Mouse (Mus musculus): Measurements from ENCODE around the gene Zfyve27. TPM values are rescaled to one million over a fixed set of nuclear protein-coding genes. Genes with fewer than 3 reads are reported as not detected.

Zfyve27 gene
- polyA plus RNA-seq, 1 experiment = 12.2 TPM

- Histone ChIP-seq H3K36me3 (replicated peaks; ENCODE audit: low read length) (peaks cover 13% of the 10 kb centered on the region), H3K9me3 (no peaks in the 10 kb centered on the region; the same call in 1 of the 2 replicates), H3K4me3 (replicated peaks) (no peak overlapping the region), H3K4me1 (peaks cover 15% of the 10 kb centered on the region), H3K27me3 (replicated peaks) (peaks cover 69% of the 10 kb centered on the region)
- no peak for TF ChIP-seq GATA1 (IDR thresholded peaks at IDR 0.05; ENCODE audit: borderline replicate concordance, low read length)
- no peak for TF ChIP-seq FLI1 (IDR thresholded peaks at IDR 0.05; ENCODE audit: low read length)
Observed at GRCm38 (mm10) chr19:42198026-42198425, 34.3 kb downstream of the Zfyve27 start.

DNA sequence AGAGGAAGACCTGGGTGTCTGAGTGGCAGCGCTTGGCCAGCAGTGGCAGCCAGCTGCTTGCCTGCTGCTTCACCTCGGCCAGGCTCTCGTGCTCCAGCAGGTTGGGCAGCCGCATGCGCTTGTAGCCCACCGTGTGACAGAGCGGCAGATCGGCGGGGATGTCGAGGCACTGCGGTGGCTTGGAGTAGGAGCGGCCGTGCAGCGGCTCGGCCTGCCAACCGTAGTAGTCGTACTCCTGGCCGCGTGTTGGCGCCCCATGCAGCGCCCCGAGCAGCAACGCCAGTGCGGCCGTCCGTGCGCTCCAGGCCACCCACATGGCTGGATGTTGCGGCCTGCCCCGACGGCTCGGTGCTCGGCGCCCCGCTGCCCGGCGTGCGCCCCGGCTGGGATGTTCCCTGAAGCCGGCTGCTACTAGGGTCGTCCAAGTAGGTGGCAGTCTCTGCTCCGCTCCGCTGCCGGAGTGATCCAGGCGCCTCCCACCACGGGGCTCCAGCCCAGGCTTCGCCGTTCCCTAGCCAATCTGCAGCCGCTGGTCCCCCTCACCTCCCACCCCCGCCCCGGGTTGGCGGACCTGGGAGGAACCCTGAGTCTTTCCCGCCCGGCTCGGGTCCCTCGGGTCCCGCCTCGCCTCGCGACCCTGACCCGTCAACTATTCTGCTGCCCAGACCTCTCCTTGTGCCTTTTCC, 38.1 kb downstream of the Zfyve27 start, which contains the start of gene Sfrp5:
Gene Sfrp5 (minus strand): TSS at position 557 of the 686 bp plus-strand sequence.
- Histone ChIP-seq H3K9me3 (no peaks in the 10 kb centered on the region; the same call in 1 of the 2 replicates), H3K36me3 (replicated peaks; ENCODE audit: low read length) (no peaks in the 10 kb centered on the region), H3K27me3 (replicated peaks) (peaks cover 86% of the 10 kb centered on the region), H3K4me1 (peaks cover 17% of the 10 kb centered on the region), H3K4me3 (replicated peaks) (peak within 1 kb of the TSS; percentile 33)
- no peak for TF ChIP-seq FLI1 (IDR thresholded peaks at IDR 0.05; ENCODE audit: low read length)
- TF ChIP-seq GATA1 (IDR thresholded peaks at IDR 0.05; ENCODE audit: borderline replicate concordance, low read length) = no peak

GRCm38 (mm10) chr19:42202467-42202866, 38.7 kb downstream of the Zfyve27 start:
- Histone ChIP-seq H3K9me3 (no peaks in the 10 kb centered on the region; the same call in 1 of the 2 replicates), H3K4me3 (replicated peaks) (no peak overlapping the region), H3K36me3 (replicated peaks; ENCODE audit: low read length) (no peaks in the 10 kb centered on the region), H3K27me3 (replicated peaks) (peaks cover 87% of the 10 kb centered on the region), H3K4me1 (peaks cover 22% of the 10 kb centered on the region)
- TF ChIP-seq FLI1 (IDR thresholded peaks at IDR 0.05; ENCODE audit: low read length) (no peak), GATA1 (IDR thresholded peaks at IDR 0.05; ENCODE audit: borderline replicate concordance, low read length) (no peak)

- TF ChIP-seq FLI1 (IDR thresholded peaks at IDR 0.05; ENCODE audit: low read length) = no peak
- no peak for TF ChIP-seq GATA1 (IDR thresholded peaks at IDR 0.05; ENCODE audit: borderline replicate concordance, low read length)
- no peaks in the 10 kb centered on the region for H3K36me3 ChIP-seq (replicated peaks; ENCODE audit: low read length)
- no peak overlapping the region for H3K4me3 ChIP-seq (replicated peaks)
- H3K4me1 ChIP-seq = peaks cover 19% of the 10 kb centered on the region
- H3K9me3 ChIP-seq = no peaks in the 10 kb centered on the region; the same call in 1 of the 2 replicates
- H3K27me3 ChIP-seq (replicated peaks) = peaks cover 86% of the 10 kb centered on the region
Observed at GRCm38 (mm10) chr19:42204306-42204705, 40.6 kb downstream of the Zfyve27 start.

DNA sequence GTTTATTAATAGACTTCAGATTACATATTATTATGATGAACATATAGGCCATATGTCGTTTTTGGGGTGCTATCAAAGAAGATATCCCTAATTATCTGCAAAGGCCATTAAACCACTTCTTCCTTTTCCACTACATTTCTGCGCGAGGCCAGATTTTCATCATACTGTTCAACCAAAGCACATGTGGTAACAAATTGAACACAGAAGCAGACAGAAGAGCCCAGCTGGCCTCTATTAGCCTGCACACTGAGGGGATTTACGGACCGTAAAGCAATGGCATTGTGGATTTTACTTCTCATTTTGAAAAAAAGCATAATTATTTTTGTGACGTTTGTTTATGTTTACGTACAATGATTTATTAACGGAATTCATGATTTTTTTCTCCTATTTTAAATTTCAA, 41.5 kb downstream of the Zfyve27 start:
- Histone ChIP-seq H3K4me3 (replicated peaks) (no peak overlapping the region), H3K9me3 (no peaks in the 10 kb centered on the region; the same call in 1 of the 2 replicates), H3K36me3 (replicated peaks; ENCODE audit: low read length) (no peaks in the 10 kb centered on the region), H3K27me3 (replicated peaks) (peaks cover 86% of the 10 kb centered on the region), H3K4me1 (peaks cover 19% of the 10 kb centered on the region)
- no peak for TF ChIP-seq FLI1 (IDR thresholded peaks at IDR 0.05; ENCODE audit: low read length)
- no peak for TF ChIP-seq GATA1 (IDR thresholded peaks at IDR 0.05; ENCODE audit: borderline replicate concordance, low read length)

- Histone ChIP-seq H3K4me3 (replicated peaks) (no peak overlapping the region), H3K27me3 (replicated peaks) (peaks cover 81% of the 10 kb centered on the region), H3K4me1 (peaks cover 7% of the 10 kb centered on the region), H3K9me3 (no peaks in the 10 kb centered on the region), H3K36me3 (replicated peaks; ENCODE audit: low read length) (no peaks in the 10 kb centered on the region)
- TF ChIP-seq GATA1 (IDR thresholded peaks at IDR 0.05; ENCODE audit: borderline replicate concordance, low read length) = no peak
- TF ChIP-seq FLI1 (IDR thresholded peaks at IDR 0.05; ENCODE audit: low read length) = no peak
Observed at GRCm38 (mm10) chr19:42209485-42209884, 45.7 kb downstream of the Zfyve27 start.

DNA sequence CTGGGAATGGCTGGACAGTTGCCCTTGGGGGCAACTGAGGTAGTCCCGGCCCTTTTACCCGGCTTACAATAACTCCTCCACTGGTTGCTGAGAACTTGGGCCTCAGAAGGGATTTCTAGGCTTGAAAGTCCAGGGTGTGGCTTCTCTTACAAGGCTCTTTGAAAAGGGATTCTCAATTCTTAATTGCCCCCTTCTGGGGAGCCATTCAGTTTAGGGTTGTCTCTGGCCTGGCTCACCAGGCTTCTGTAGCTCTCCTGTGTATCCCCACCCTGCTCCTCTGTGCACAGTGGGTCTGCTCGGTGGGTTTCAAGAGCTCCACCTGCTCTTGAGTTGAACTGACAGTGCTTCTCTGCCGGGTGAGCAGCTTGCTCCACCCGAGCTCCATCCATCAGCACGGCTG, 46.2 kb downstream of the Zfyve27 start:
- peaks cover 7% of the 10 kb centered on the region for H3K4me1 ChIP-seq
- H3K4me3 ChIP-seq (replicated peaks) = no peak overlapping the region
- H3K27me3 ChIP-seq (replicated peaks) = peaks cover 82% of the 10 kb centered on the region
- no peaks in the 10 kb centered on the region for H3K9me3 ChIP-seq
- no peak for TF ChIP-seq GATA1 (IDR thresholded peaks at IDR 0.05; ENCODE audit: borderline replicate concordance, low read length)
- TF ChIP-seq FLI1 (IDR thresholded peaks at IDR 0.05; ENCODE audit: low read length) = no peak
- no peaks in the 10 kb centered on the region for H3K36me3 ChIP-seq (replicated peaks; ENCODE audit: low read length)

GRCm38 (mm10) chr19:42211936-42212335, 48.2 kb downstream of the Zfyve27 start:
- H3K36me3 ChIP-seq (replicated peaks; ENCODE audit: low read length) = no peaks in the 10 kb centered on the region
- peaks cover 5% of the 10 kb centered on the region for H3K4me1 ChIP-seq
- H3K4me3 ChIP-seq (replicated peaks) = no peak overlapping the region
- H3K27me3 ChIP-seq (replicated peaks) = peaks cover 88% of the 10 kb centered on the region
- TF ChIP-seq FLI1 (IDR thresholded peaks at IDR 0.05; ENCODE audit: low read length) (no peak), GATA1 (IDR thresholded peaks at IDR 0.05; ENCODE audit: borderline replicate concordance, low read length) (no peak)
- no peaks in the 10 kb centered on the region for H3K9me3 ChIP-seq

DNA sequence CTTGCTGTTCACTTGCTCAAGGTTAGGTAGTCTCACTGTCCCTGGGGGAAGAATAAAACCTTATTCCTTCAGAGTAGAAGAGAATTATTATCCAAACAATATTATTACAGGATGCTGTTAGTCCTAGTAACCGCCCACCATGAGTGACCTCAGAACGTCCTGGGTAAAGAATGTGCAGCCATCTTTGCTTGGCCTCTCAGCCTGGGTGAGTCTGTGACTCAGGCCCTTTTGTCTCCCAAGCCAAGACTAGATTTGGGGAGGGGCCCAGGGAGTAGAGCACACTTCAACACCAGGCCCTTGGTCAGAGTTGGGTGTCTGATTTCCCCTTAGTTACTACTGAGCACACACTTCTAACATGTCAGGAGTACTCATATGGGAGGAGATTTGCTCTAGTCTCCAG, 50.9 kb downstream of the Zfyve27 start:
- TF ChIP-seq GATA1 (IDR thresholded peaks at IDR 0.05; ENCODE audit: borderline replicate concordance, low read length) = no peak
- Histone ChIP-seq H3K4me3 (replicated peaks) (no peak overlapping the region), H3K36me3 (replicated peaks; ENCODE audit: low read length) (no peaks in the 10 kb centered on the region), H3K27me3 (replicated peaks) (peaks cover 77% of the 10 kb centered on the region), H3K4me1 (peaks cover 8% of the 10 kb centered on the region), H3K9me3 (peaks cover 4% of the 10 kb centered on the region; the same call in 1 of the 2 replicates)

GRCm38 (mm10) chr19:42216699-42217373, 53.1 kb downstream of the Zfyve27 start:
- TF ChIP-seq FLI1 (IDR thresholded peaks at IDR 0.05; ENCODE audit: low read length) (no peak), GATA1 (IDR thresholded peaks at IDR 0.05; ENCODE audit: borderline replicate concordance, low read length) (no peak)
- H3K27me3 ChIP-seq (replicated peaks) = peaks cover 60% of the 10 kb centered on the region

More at GRCm38 (mm10) chr19:42216699-42217373, 53.1 kb downstream of the Zfyve27 start:
- H3K4me3 ChIP-seq (replicated peaks) = no peak overlapping the region
- H3K4me1 ChIP-seq = peaks cover 8% of the 10 kb centered on the region
- no peaks in the 10 kb centered on the region for H3K36me3 ChIP-seq (replicated peaks; ENCODE audit: low read length)
- peaks cover 11% of the 10 kb centered on the region; the same call in 1 of the 2 replicates for H3K9me3 ChIP-seq
